Mouse (Mus musculus) testis, adult 2 months (tissue): ENCODE results near the gene Gm28051.

ENCODE experiments used
- CTCF ChIP-seq: fragments of 200-500 bp; IDR thresholded peaks from 2 replicates; pipeline ENCODE4 v1.5.1; 2012; ENCODE audit warnings: low read depth, mild to moderate bottlenecking, inconsistent platforms, low read length, moderate library complexity; ENCODE audit not compliant: control insufficient read depth, insufficient read depth, insufficient replicate concordance
- POLR2A ChIP-seq: fragments of 200-500 bp; IDR thresholded peaks from 2 replicates; pipeline ENCODE4 v1.6.1; 2012; ENCODE audit warnings: low read depth, mild to moderate bottlenecking, inconsistent platforms, low read length, moderate library complexity; ENCODE audit not compliant: control insufficient read depth

DNA sequence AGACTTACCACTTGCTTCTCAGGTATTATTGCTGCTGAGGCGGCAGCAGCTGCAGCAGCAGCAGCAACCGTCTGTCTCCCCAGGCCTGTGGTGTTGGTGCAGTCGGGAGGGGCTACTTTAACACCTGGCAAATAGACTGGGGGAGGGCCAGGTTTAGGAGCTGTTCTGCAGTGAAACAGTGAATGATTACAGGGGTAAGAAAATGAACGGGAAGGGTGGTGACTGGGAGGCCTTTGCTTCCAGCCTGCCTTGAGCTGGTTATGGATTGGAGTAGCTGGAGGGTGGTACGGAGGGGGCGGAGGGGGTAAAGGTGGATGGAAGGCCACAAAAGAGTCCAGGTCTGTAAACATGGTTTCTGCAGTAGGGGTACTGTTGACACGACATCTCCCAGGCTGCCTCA lies 30.4 kb upstream of the Gm28051 start:
- TF ChIP-seq POLR2A, result no peak
- no peak for TF ChIP-seq CTCF
